22 mouse cellular contexts compared by ENCODE assay signal in the genomic region with DNA sequence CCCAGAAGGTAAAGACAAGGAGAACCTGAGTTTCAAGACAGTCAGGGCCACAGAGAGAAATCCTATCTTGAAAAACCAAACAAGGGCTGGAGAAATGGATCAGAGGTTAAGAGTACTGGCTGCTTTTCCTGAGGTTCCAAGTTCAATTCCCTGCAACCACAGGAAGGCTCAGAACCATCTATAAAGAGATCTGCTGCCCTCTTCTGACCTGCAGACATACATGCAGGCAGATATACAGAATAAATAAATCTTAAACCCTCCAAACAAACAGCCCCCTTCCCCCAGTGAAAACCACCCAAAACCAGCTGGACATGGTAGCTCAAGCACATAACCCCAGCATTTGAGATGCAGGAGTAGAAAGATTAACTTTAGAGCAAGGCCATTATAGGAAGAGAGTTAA. TPM values are rescaled to one million over a fixed set of nuclear protein-coding genes. Genes with fewer than 3 reads are reported as not detected.
A peak's percentile ranks its signal among the peaks of the same experiment; 100 is the strongest.
DNase-seq lines count a peak whose midpoint lies in the region; ATAC-seq and TF ChIP-seq lines count a peak whose summit lies in the region.
"Had no signal": no experiment of that assay in that cellular context is flagged by ENCODE, and none has a peak within 500 bp of the region (broad histone marks: within the 10 kb centered on the region; RNA-seq: fewer than 3 reads in every experiment).

No protein-coding gene starts in this region.

- no peaks in the 10 kb centered on the region for H3K4me1 ChIP-seq in heart, adult 2 months (ENCODE audit: control insufficient read depth, insufficient read depth, low read length)
- no peaks in the 10 kb centered on the region for H3K4me1 ChIP-seq in heart, embryonic 11.5 days (ENCODE audit: control insufficient read depth, insufficient read depth, low read length)
- no peaks in the 10 kb centered on the region for H3K4me1 ChIP-seq in liver, postnatal 0 days (ENCODE audit: insufficient read depth)
- no peaks in the 10 kb centered on the region for H3K4me1 ChIP-seq in liver, embryonic 11.5 days (replicated peaks; ENCODE audit: control insufficient read depth, insufficient read depth, low read length)
- peaks cover 37% of the 10 kb centered on the region for H3K4me1 ChIP-seq in E14TG2a.4 (replicated peaks; ENCODE audit: low read depth, low read length)
- H3K4me1 ChIP-seq: heart, embryonic 15.5 days; liver, embryonic 12.5 days; midbrain, embryonic 15.5 days; stomach, embryonic 15.5 days had no signal

- H3K27ac ChIP-seq in heart, adult 2 months, result no peak overlapping the region
- no peak overlapping the region for H3K27ac ChIP-seq in heart, embryonic 11.5 days (ENCODE audit: low read depth, low read length)
- H3K27ac ChIP-seq in liver, postnatal 0 days (ENCODE audit: low read depth), result no peak overlapping the region
- H3K27ac ChIP-seq in liver, embryonic 11.5 days (ENCODE audit: low read depth, low read length), result no peak overlapping the region
- H3K27ac ChIP-seq: heart, embryonic 15.5 days; liver, embryonic 12.5 days; midbrain, embryonic 15.5 days; stomach, embryonic 15.5 days had no signal

- H3K4me2 ChIP-seq in heart, embryonic 11.5 days, result no peak overlapping the region
- no peak overlapping the region for H3K4me2 ChIP-seq in liver, postnatal 0 days (ENCODE audit: low read depth, low read length)
- no peak overlapping the region for H3K4me2 ChIP-seq in liver, embryonic 11.5 days
- H3K4me2 ChIP-seq: heart, embryonic 15.5 days; liver, embryonic 12.5 days; midbrain, embryonic 15.5 days; stomach, embryonic 15.5 days had no signal

- no peak overlapping the region for H3K4me3 ChIP-seq in heart, adult 2 months
- H3K4me3 ChIP-seq in heart, embryonic 11.5 days (ENCODE audit: low read depth, low read length), result no peak overlapping the region
- no peak overlapping the region for H3K4me3 ChIP-seq in liver, postnatal 0 days (ENCODE audit: low read depth, low read length)
- H3K4me3 ChIP-seq in liver, embryonic 11.5 days (ENCODE audit: low read depth, low read length), result no peak overlapping the region
- H3K4me3 ChIP-seq in E14TG2a.4 (replicated peaks; ENCODE audit: low read length), result no peak overlapping the region
- H3K4me3 ChIP-seq: heart, embryonic 15.5 days; liver, embryonic 12.5 days; midbrain, embryonic 15.5 days; stomach, embryonic 15.5 days had no signal

- no peak for TF ChIP-seq EP300 in heart, adult 2 months (IDR thresholded peaks at IDR 0.05; ENCODE audit: insufficient read depth, low read depth, low read length)
- TF ChIP-seq EP300 in liver, postnatal 0 days (IDR thresholded peaks at IDR 0.05; ENCODE audit: low read depth), result no peak

- no peaks in the 10 kb centered on the region for H3K27me3 ChIP-seq in heart, adult 2 months (ENCODE audit: control insufficient read depth, insufficient read depth, low read length)
- no peaks in the 10 kb centered on the region for H3K27me3 ChIP-seq in heart, embryonic 11.5 days (ENCODE audit: control insufficient read depth, insufficient read depth, low read length)
- no peaks in the 10 kb centered on the region for H3K27me3 ChIP-seq in liver, postnatal 0 days (ENCODE audit: insufficient read depth, low read length)
- H3K27me3 ChIP-seq in liver, embryonic 11.5 days (replicated peaks; ENCODE audit: control insufficient read depth, insufficient read depth, low read length), result no peaks in the 10 kb centered on the region
- H3K27me3 ChIP-seq in E14TG2a.4 (ENCODE audit: insufficient read depth, low read length), result no peaks in the 10 kb centered on the region
- H3K27me3 ChIP-seq: heart, embryonic 15.5 days; liver, embryonic 12.5 days; midbrain, embryonic 15.5 days; stomach, embryonic 15.5 days had no signal

- H3K9ac ChIP-seq in heart, adult 2 months (ENCODE audit: low read depth, low read length), result no peak overlapping the region
- H3K9ac ChIP-seq in heart, embryonic 11.5 days (ENCODE audit: low read depth, low read length), result no peak overlapping the region
- no peak overlapping the region for H3K9ac ChIP-seq in liver, postnatal 0 days (replicated peaks)
- H3K9ac ChIP-seq in liver, embryonic 11.5 days (ENCODE audit: low read depth, low read length), result no peak overlapping the region
- H3K9ac ChIP-seq: heart, embryonic 15.5 days; liver, embryonic 12.5 days; midbrain, embryonic 15.5 days; stomach, embryonic 15.5 days had no signal

- intact Hi-C loops in heart, adult 2 months (cut with DNase I), result no loop called here

- TF ChIP-seq POLR2A in heart, adult 2 months (IDR thresholded peaks at IDR 0.05; ENCODE audit: insufficient read depth, low read depth, low read length), result no peak

- H3K36me3 ChIP-seq in heart, adult 2 months (ENCODE audit: control insufficient read depth, insufficient read depth, low read length), result peaks cover 7% of the 10 kb centered on the region
- peaks cover 45% of the 10 kb centered on the region for H3K36me3 ChIP-seq in heart, embryonic 11.5 days (ENCODE audit: control insufficient read depth, insufficient read depth, low read length)
- peaks cover 80% of the 10 kb centered on the region for H3K36me3 ChIP-seq in liver, postnatal 0 days (replicated peaks; ENCODE audit: insufficient read depth, low read length)
- peaks cover 68% of the 10 kb centered on the region for H3K36me3 ChIP-seq in liver, embryonic 11.5 days (ENCODE audit: control insufficient read depth, insufficient read depth, low read length)
- peaks cover 91% of the 10 kb centered on the region for H3K36me3 ChIP-seq in E14TG2a.4 (ENCODE audit: insufficient read depth, low read length)

- no peak for ATAC-seq in heart, embryonic 11.5 days (replicated peaks; ENCODE audit: insufficient number of reproducible peaks, low FRiP score, low TSS enrichment)
- ATAC-seq in liver, postnatal 0 days, result no peak
- ATAC-seq in liver, embryonic 11.5 days (replicated peaks; ENCODE audit: low FRiP score), result no peak
- ATAC-seq: liver, embryonic 12.5 days; midbrain, embryonic 15.5 days had no signal

- peak; percentile 56 for TF ChIP-seq CTCF in heart, adult 2 months (IDR thresholded peaks at IDR 0.05)
- peak; percentile 41 for TF ChIP-seq CTCF in liver, postnatal 0 days (IDR thresholded peaks at IDR 0.05; ENCODE audit: low read depth)
- TF ChIP-seq CTCF in E14TG2a.4 (conservative IDR thresholded peaks at IDR 0.05; ENCODE audit: low read length), result 0 out of 2 replicates have a peak, but pooled peaks have one; percentile 11

- H3K79me2 ChIP-seq in heart, adult 2 months (replicated peaks; ENCODE audit: control insufficient read depth, insufficient read depth, low read length), result no peaks in the 10 kb centered on the region

- H3K9me3 ChIP-seq in heart, embryonic 11.5 days (replicated peaks; ENCODE audit: control insufficient read depth, low read length), result no peaks in the 10 kb centered on the region
- no peaks in the 10 kb centered on the region for H3K9me3 ChIP-seq in liver, postnatal 0 days (ENCODE audit: low read length)
- no peaks in the 10 kb centered on the region for H3K9me3 ChIP-seq in liver, embryonic 11.5 days (ENCODE audit: control insufficient read depth, low read length)
- no peaks in the 10 kb centered on the region for H3K9me3 ChIP-seq in E14TG2a.4 (ENCODE audit: low read length)
- H3K9me3 ChIP-seq: G1E; heart, embryonic 15.5 days; liver, embryonic 12.5 days; midbrain, embryonic 15.5 days; stomach, embryonic 15.5 days had no signal

- peak in 1 of 2 experiments; percentile 3 for DNase-seq in heart, adult 2 months
- no peak for DNase-seq in liver, postnatal 0 days
- no peak for DNase-seq in liver, embryonic 11.5 days (ENCODE audit: low spot score)
- peak; percentile 23 for DNase-seq in adipocyte (ENCODE audit: low spot score)
- no peak for DNase-seq in urinary bladder, postnatal 36 days (ENCODE audit: low spot score in 2 of 2)
- no peak for DNase-seq in right cerebral cortex, postnatal 14 days
- DNase-seq: adrenal gland, adult 8-10 months; cerebellum, adult 9-10 months; embryo, embryonic 11 days; kidney, adult 2 months; kidney, postnatal 25 days; layer of hippocampus, adult 9-11 months; thymus, adult 2 months had no signal

RNA-seq across cellular contexts. Expression of gene Gas2l1, which starts 10.6 kb away (rescaled TPM):
- total RNA-seq in heart, adult 2 months (2021), result 10 to 100 TPM; 18.2 to 21.0 TPM
- 22.5 and 27.9 TPM in 2 replicates for polyA plus RNA-seq in heart, adult 2 months (2012; rRNA removed)
- 23.2 and 26.3 TPM in 2 replicates for polyA plus RNA-seq in heart, embryonic 11.5 days (2014; fragmentation: Nextera tagmentation; extraction: Ambion mirVana)
- 14.9 TPM in 2 replicates for polyA plus RNA-seq in liver, postnatal 0 days (2015; fragmentation: Nextera tagmentation; extraction: Ambion mirVana)
- polyA plus RNA-seq in liver, embryonic 11.5 days (2014; fragmentation: Nextera tagmentation; extraction: Ambion mirVana), result 41.9 and 46.5 TPM in 2 replicates

RNA-seq across cellular contexts. Expression of gene Rasl10a, which starts 17.8 kb away (rescaled TPM):
- 1 to 10 TPM; 5.0 to 8.1 TPM for total RNA-seq in heart, adult 2 months (2021)
- polyA plus RNA-seq in heart, adult 2 months (2012; rRNA removed), result 5.2 and 5.4 TPM in 2 replicates
- 0.92 and 1.1 TPM in 2 replicates for polyA plus RNA-seq in heart, embryonic 11.5 days (2014; fragmentation: Nextera tagmentation; extraction: Ambion mirVana)
- polyA plus RNA-seq in liver, postnatal 0 days (2015; fragmentation: Nextera tagmentation; extraction: Ambion mirVana), result 0.58 and 0.66 TPM in 2 replicates
- polyA plus RNA-seq in liver, embryonic 11.5 days (2014; fragmentation: Nextera tagmentation; extraction: Ambion mirVana), result 0.75 and 1.3 TPM in 2 replicates
- total RNA-seq: hematopoietic stem cell, adult 5-6 weeks; megakaryocyte, adult 5-6 weeks had no signal

RNA-seq across cellular contexts. Expression of gene Rhbdd3, which starts 23.0 kb away (rescaled TPM):
- total RNA-seq in heart, adult 2 months (2021), result 10 to 100 TPM; 21.2 to 23.3 TPM
- 30.9 and 34.4 TPM in 2 replicates for polyA plus RNA-seq in heart, adult 2 months (2012; rRNA removed)
- polyA plus RNA-seq in heart, embryonic 11.5 days (2014; fragmentation: Nextera tagmentation; extraction: Ambion mirVana), result 23.5 and 25.7 TPM in 2 replicates
- polyA plus RNA-seq in liver, postnatal 0 days (2015; fragmentation: Nextera tagmentation; extraction: Ambion mirVana), result 14.4 and 14.9 TPM in 2 replicates
- polyA plus RNA-seq in liver, embryonic 11.5 days (2014; fragmentation: Nextera tagmentation; extraction: Ambion mirVana), result 27.0 and 29.1 TPM in 2 replicates

RNA-seq across cellular contexts. Expression of gene Ewsr1, which starts 23.3 kb away (rescaled TPM):
- 10 to 100 TPM; 89.7 to 92.3 TPM for total RNA-seq in heart, adult 2 months (2021)
- polyA plus RNA-seq in heart, adult 2 months (2012; rRNA removed), result 164 and 193 TPM in 2 replicates
- 255 and 322 TPM in 2 replicates for polyA plus RNA-seq in heart, embryonic 11.5 days (2014; fragmentation: Nextera tagmentation; extraction: Ambion mirVana)
- 146 and 157 TPM in 2 replicates for polyA plus RNA-seq in liver, postnatal 0 days (2015; fragmentation: Nextera tagmentation; extraction: Ambion mirVana)
- 363 and 367 TPM in 2 replicates for polyA plus RNA-seq in liver, embryonic 11.5 days (2014; fragmentation: Nextera tagmentation; extraction: Ambion mirVana)
